Mouse (Mus musculus) liver, postnatal 0 days (tissue): Measurements from ENCODE around the gene Rbm4.

Source experiments
- CTCF ChIP-seq: sonication (generic); IDR thresholded peaks from 2 replicates; pipeline ENCODE4 v1.5.1; 2016; ENCODE audit warnings: antibody characterized with exemption, low read depth
- EP300 ChIP-seq: IDR thresholded peaks from 2 replicates; pipeline ENCODE4 v1.6.1; 2016; ENCODE audit warnings: antibody characterized with exemption, low read depth, mild to moderate bottlenecking

- peak; percentile 99 for TF ChIP-seq CTCF
- TF ChIP-seq EP300, result no peak
Measured at GRCm38 (mm10) chr19:4755565-4756192, 38.0 kb downstream of the Rbm4 start.
